Comparison of ENCODE assay signal across 14 mouse cellular contexts in genomic region chr17:84685286-84685685, GRCm38 (mm10). TPM values are rescaled to one million over a fixed set of nuclear protein-coding genes. Genes with fewer than 3 reads are reported as not detected.
"Had no signal": no experiment of that assay in that cellular context is flagged by ENCODE, and none has a peak within 500 bp of the region (broad histone marks: within the 10 kb centered on the region; RNA-seq: fewer than 3 reads in every experiment).

No protein-coding gene starts in this region.

- H3K9me3 ChIP-seq: midbrain, embryonic 13.5 days; neural tube, embryonic 15.5 days; stomach, embryonic 15.5 days had no signal

- H3K4me1 ChIP-seq: neural tube, embryonic 15.5 days; stomach, embryonic 15.5 days had no signal

- DNase-seq: kidney, postnatal 14 days; left cerebral cortex, postnatal 4 days; lung, adult 18-20 months; lung, postnatal 36 days; right cerebral cortex, postnatal 4 days; thymus, adult 2 months; thymus, postnatal 36 days had no signal

- H3K36me3 ChIP-seq: midbrain, embryonic 13.5 days; neural tube, embryonic 15.5 days; stomach, embryonic 15.5 days had no signal

- ATAC-seq: midbrain, embryonic 13.5 days had no signal

- H3K4me3 ChIP-seq: midbrain, embryonic 13.5 days; neural tube, embryonic 15.5 days; stomach, embryonic 15.5 days had no signal

- H3K27me3 ChIP-seq: midbrain, embryonic 13.5 days; neural tube, embryonic 15.5 days; stomach, embryonic 15.5 days had no signal

- H3K9ac ChIP-seq: liver, embryonic 14.5 days; midbrain, embryonic 13.5 days; neural tube, embryonic 15.5 days; stomach, embryonic 15.5 days had no signal

- H3K27ac ChIP-seq: liver, embryonic 14.5 days; midbrain, embryonic 13.5 days; neural tube, embryonic 15.5 days; stomach, embryonic 15.5 days had no signal

- H3K4me2 ChIP-seq: midbrain, embryonic 13.5 days; neural tube, embryonic 15.5 days; stomach, embryonic 15.5 days had no signal

RNA-seq across cellular contexts. Expression of gene Abcg8, which starts 9.2 kb away (rescaled TPM):
- polyA plus RNA-seq: lung, embryonic 16.5 days; midbrain, postnatal 0 days; neural tube, embryonic 11.5 days had no signal
